Mouse (Mus musculus) kidney, adult 2 months (tissue): ENCODE measurements around the gene Heatr6.

Experiments
- CTCF ChIP-seq: fragments of 200-500 bp; conservative IDR thresholded peaks from 2 replicates; pipeline ENCODE4 v1.5.1; 2011; ENCODE audit warnings: low read depth, mild to moderate bottlenecking, control low read depth, low read length, moderate library complexity, mixed read lengths; ENCODE audit not compliant: insufficient read depth, insufficient read length
- POLR2A ChIP-seq: fragments of 200-500 bp; IDR thresholded peaks from one replicate; pipeline ENCODE4 v1.6.1; 2011; ENCODE audit warnings: low read depth, low read length, control low read depth

GRCm38 (mm10) chr11:83826142-83826541, 72.6 kb downstream of the Heatr6 start:
- no peak for TF ChIP-seq POLR2A
- TF ChIP-seq CTCF = no peak
